Mouse (Mus musculus): ENCODE results near the gene Nthl1.

- TF ChIP-seq CTCF (conservative IDR thresholded peaks at IDR 0.05; ENCODE audit: low read length) (no peak), NANOG (IDR thresholded peaks at IDR 0.05; ENCODE audit: borderline replicate concordance, low read length) (no peak), POU5F1 (IDR thresholded peaks at IDR 0.05; ENCODE audit: borderline replicate concordance, low read length) (no peak)
Observed at GRCm38 (mm10) chr17:24593992-24594890, 38.2 kb upstream of the Nthl1 start.

All from E14TG2a.4 (cell line).